Mouse (Mus musculus): ENCODE measurements at regions not wholly inside any gene's neighbourhood (a gene's known extent, or its start where the extent isn't known, plus 50 kb on each side); places are given as distances from the start of the nearest gene placed in this dataset.

- DNase-seq (ENCODE audit: low spot score in 2 of 2), result no peak
These were observed 567.3 kb downstream of the Cntn3 start for GRCm38 (mm10) chr6:102005627-102006026.

GRCm38 (mm10) chr6:101998181-101998580, 574.7 kb downstream of the Cntn3 start:
- no peak for DNase-seq (ENCODE audit: low spot score in 2 of 2)

GRCm38 (mm10) chr6:101997629-101998028, 575.3 kb downstream of the Cntn3 start:
- no peak for DNase-seq (ENCODE audit: low spot score in 2 of 2)

GRCm38 (mm10) chr6:101992815-101993214, 580.1 kb downstream of the Cntn3 start:
- DNase-seq (ENCODE audit: low spot score in 2 of 2), result no peak

GRCm38 (mm10) chr6:101981656-101982055, 591.2 kb downstream of the Cntn3 start:
- DNase-seq (ENCODE audit: low spot score in 2 of 2), result no peak

GRCm38 (mm10) chr6:101979213-101979612, 593.7 kb downstream of the Cntn3 start:
- no peak for DNase-seq (ENCODE audit: low spot score in 2 of 2)

- no peak for DNase-seq (ENCODE audit: low spot score in 2 of 2)
These were observed 587.2 kb upstream of the Pdzrn3 start for GRCm38 (mm10) chr6:101964941-101965340.

- peak in 1 of 2 experiments; percentile 46 for DNase-seq (ENCODE audit: low spot score in 2 of 2)
These were observed 583.8 kb upstream of the Pdzrn3 start for GRCm38 (mm10) chr6:101961476-101961875.

GRCm38 (mm10) chr6:101949681-101950080, 572.0 kb upstream of the Pdzrn3 start:
- DNase-seq (ENCODE audit: low spot score in 2 of 2), result no peak

- no peak for DNase-seq (ENCODE audit: low spot score in 2 of 2)
These were observed 571.3 kb upstream of the Pdzrn3 start for GRCm38 (mm10) chr6:101948950-101949349.

GRCm38 (mm10) chr6:101940266-101940866, 562.7 kb upstream of the Pdzrn3 start:
- DNase-seq (ENCODE audit: low spot score in 2 of 2), result no peak

- DNase-seq (ENCODE audit: low spot score in 2 of 2), result no peak
These were observed 560.8 kb upstream of the Pdzrn3 start for GRCm38 (mm10) chr6:101938393-101938985.

- DNase-seq (ENCODE audit: low spot score in 2 of 2), result no peak
These were observed 560.0 kb upstream of the Pdzrn3 start for GRCm38 (mm10) chr6:101937467-101938392.

- no peak for DNase-seq (ENCODE audit: low spot score in 2 of 2)
These were observed 554.1 kb upstream of the Pdzrn3 start for GRCm38 (mm10) chr6:101931768-101932167.

GRCm38 (mm10) chr6:101921686-101922085, 544.0 kb upstream of the Pdzrn3 start:
- no peak for DNase-seq (ENCODE audit: low spot score in 2 of 2)

GRCm38 (mm10) chr6:101921186-101921585, 543.5 kb upstream of the Pdzrn3 start:
- DNase-seq (ENCODE audit: low spot score in 2 of 2), result no peak

GRCm38 (mm10) chr6:101918914-101919313, 541.2 kb upstream of the Pdzrn3 start:
- DNase-seq (ENCODE audit: low spot score in 2 of 2), result no peak

GRCm38 (mm10) chr6:101905029-101905342, 527.3 kb upstream of the Pdzrn3 start:
- DNase-seq (ENCODE audit: low spot score in 2 of 2), result no peak

GRCm38 (mm10) chr6:101904234-101905028, 526.7 kb upstream of the Pdzrn3 start:
- no peak for DNase-seq (ENCODE audit: low spot score in 2 of 2)

- no peak for DNase-seq (ENCODE audit: low spot score in 2 of 2)
These were observed 524.6 kb upstream of the Pdzrn3 start for GRCm38 (mm10) chr6:101902276-101902675.

- DNase-seq (ENCODE audit: low spot score in 2 of 2), result no peak
These were observed 520.8 kb upstream of the Pdzrn3 start for GRCm38 (mm10) chr6:101898544-101898943.

Measured in adrenal gland, adult 18-20 months (tissue).